14 mouse cellular contexts compared by ENCODE assay signal in the genomic region with DNA sequence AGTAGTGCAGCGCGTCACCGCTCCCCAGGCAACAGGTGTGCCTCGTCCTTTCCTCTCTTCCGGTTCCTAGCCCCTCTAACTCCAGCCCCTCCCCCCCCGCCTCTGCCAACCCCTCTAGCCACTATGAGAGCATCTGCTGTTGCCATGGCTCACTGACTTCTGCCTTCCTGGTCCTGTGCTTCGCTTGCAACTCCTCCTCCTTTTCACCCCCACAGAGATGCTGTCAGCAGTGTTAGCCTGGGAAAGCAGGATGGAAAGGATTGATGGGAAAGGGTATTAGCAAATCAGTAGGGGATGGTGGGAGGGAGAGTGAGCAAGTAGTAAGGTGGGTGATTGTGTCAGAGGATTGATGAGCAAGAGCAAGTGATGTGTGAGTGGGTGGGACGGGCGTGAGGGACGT.
DNase-seq lines count a peak whose midpoint lies in the region; ATAC-seq and TF ChIP-seq lines count a peak whose summit lies in the region.
"Had no signal": no experiment of that assay in that cellular context is flagged by ENCODE, and none has a peak within 500 bp of the region (broad histone marks: within the 10 kb centered on the region; RNA-seq: fewer than 3 reads in every experiment).

No protein-coding gene starts in this region.

- DNase-seq in embryo, embryonic 10 days (ENCODE audit: low spot score): peak; percentile 68
- DNase-seq in embryo, embryonic 9.5 days (ENCODE audit: extremely low spot score): no peak
- DNase-seq in brain, embryonic 14.5 days (ENCODE audit: low read depth): peak; percentile 61
- DNase-seq in hindbrain, embryonic 10.5 days (ENCODE audit: low spot score): peak; percentile 56
- DNase-seq in midbrain, embryonic 14.5 days: peak; percentile 51
- DNase-seq in thymus, postnatal 4 days: no peak
- DNase-seq in gastrocnemius, adult 2 months: no peak
- DNase-seq: cerebellum, postnatal 36 days; layer of hippocampus, postnatal 36 days; right cerebral cortex, adult 18-20 months had no signal

- 5% methylated on average over 9 of the region's 10 CpGs for WGBS in hindbrain, embryonic 10.5 days
- 5% methylated on average over 9 of the region's 10 CpGs for WGBS in midbrain, embryonic 14.5 days

- ATAC-seq in midbrain, embryonic 14.5 days (ENCODE audit: low FRiP score, low TSS enrichment): peak; percentile 63; the same call in 1 of the 2 replicates
- ATAC-seq in frontal cortex, adult (ENCODE audit: low TSS enrichment): no peak
- ATAC-seq: intestine, embryonic 16.5 days had no signal

- TF ChIP-seq POLR2A in brain, embryonic 14.5 days (IDR thresholded peaks at IDR 0.05; ENCODE audit: borderline replicate concordance, extremely low read depth, insufficient read depth, insufficient read length, poor library complexity, severe bottlenecking): no peak

- H3K9me3 ChIP-seq in hindbrain, embryonic 10.5 days: no peaks in the 10 kb centered on the region
- no peaks in the 10 kb centered on the region for H3K9me3 ChIP-seq in midbrain, embryonic 14.5 days (ENCODE audit: control insufficient read depth, low read length)
- H3K9me3 ChIP-seq: heart, embryonic 10.5 days had no signal

- no peak overlapping the region for H3K9ac ChIP-seq in midbrain, embryonic 14.5 days (replicated peaks; ENCODE audit: low read length)
- H3K9ac ChIP-seq: liver, embryonic 14.5 days had no signal

- intact Hi-C loops in gastrocnemius, adult 2 months (cut with DNase I): no loop called here

- H3K4me1 ChIP-seq in hindbrain, embryonic 10.5 days (replicated peaks): peaks cover 16% of the 10 kb centered on the region
- H3K4me1 ChIP-seq in midbrain, embryonic 14.5 days (ENCODE audit: control insufficient read depth, insufficient read depth, low read length): 0 out of 2 replicates have a peak, but pooled peaks cover 3% of the 10 kb centered on the region
- H3K4me1 ChIP-seq: heart, embryonic 10.5 days had no signal

- peak overlapping the region; percentile 45; the same call in 1 of the 2 replicates for H3K27ac ChIP-seq in hindbrain, embryonic 10.5 days
- no peak overlapping the region for H3K27ac ChIP-seq in midbrain, embryonic 14.5 days (replicated peaks; ENCODE audit: low read depth, low read length)
- no peak overlapping the region for H3K27ac ChIP-seq in gastrocnemius, adult 2 months
- H3K27ac ChIP-seq: heart, embryonic 10.5 days; liver, embryonic 14.5 days had no signal

- peaks cover 14% of the 10 kb centered on the region; the same call in 1 of the 2 replicates for H3K27me3 ChIP-seq in hindbrain, embryonic 10.5 days (ENCODE audit: insufficient read depth, poor library complexity, severe bottlenecking)
- no peaks in the 10 kb centered on the region for H3K27me3 ChIP-seq in midbrain, embryonic 14.5 days (ENCODE audit: control insufficient read depth, insufficient read depth, low read length)

- H3K36me3 ChIP-seq in hindbrain, embryonic 10.5 days: no peaks in the 10 kb centered on the region
- H3K36me3 ChIP-seq in midbrain, embryonic 14.5 days (ENCODE audit: control insufficient read depth, insufficient read depth, low read length): no peaks in the 10 kb centered on the region
- H3K36me3 ChIP-seq: heart, embryonic 10.5 days had no signal

- TF ChIP-seq CTCF in brain, embryonic 14.5 days (IDR thresholded peaks at IDR 0.05; ENCODE audit: borderline replicate concordance, extremely low read depth, insufficient read depth, insufficient read length): no peak
- TF ChIP-seq CTCF in gastrocnemius, adult 2 months (IDR thresholded peaks at IDR 0.05): no peak

- peak overlapping the region; percentile 44 for H3K4me2 ChIP-seq in midbrain, embryonic 14.5 days (ENCODE audit: low read length)

- H3K4me3 ChIP-seq in hindbrain, embryonic 10.5 days: peak overlapping the region; percentile 43
- H3K4me3 ChIP-seq in midbrain, embryonic 14.5 days (replicated peaks; ENCODE audit: low read depth, low read length): no peak overlapping the region
- no peak overlapping the region for H3K4me3 ChIP-seq in gastrocnemius, adult 2 months
- H3K4me3 ChIP-seq: heart, embryonic 10.5 days had no signal

Comparison
In these comparisons a context has a peak if more than half of its experiments do, and no peak if none do; other contexts are left out.
1. DNase-seq: peak in embryo, embryonic 10 days (single experiment), brain, embryonic 14.5 days (single experiment), hindbrain, embryonic 10.5 days (single experiment) and midbrain, embryonic 14.5 days (single experiment); none in embryo, embryonic 9.5 days (single experiment), thymus, postnatal 4 days (single experiment) and gastrocnemius, adult 2 months (single experiment).